Mouse (Mus musculus): ENCODE data around the gene Tanc2. TPM values are rescaled to one million over a fixed set of nuclear protein-coding genes. Genes with fewer than 3 reads are reported as not detected.

Tanc2 gene
- polyA plus RNA-seq (2014; fragmentation: Illumina TruSeq; extraction: RNeasy Lipid Tissue Mini Kit (QIAGEN cat#74804); ENCODE audit: insufficient read depth, low read depth, low replicate concordance), result 2.4 TPM

DNA sequence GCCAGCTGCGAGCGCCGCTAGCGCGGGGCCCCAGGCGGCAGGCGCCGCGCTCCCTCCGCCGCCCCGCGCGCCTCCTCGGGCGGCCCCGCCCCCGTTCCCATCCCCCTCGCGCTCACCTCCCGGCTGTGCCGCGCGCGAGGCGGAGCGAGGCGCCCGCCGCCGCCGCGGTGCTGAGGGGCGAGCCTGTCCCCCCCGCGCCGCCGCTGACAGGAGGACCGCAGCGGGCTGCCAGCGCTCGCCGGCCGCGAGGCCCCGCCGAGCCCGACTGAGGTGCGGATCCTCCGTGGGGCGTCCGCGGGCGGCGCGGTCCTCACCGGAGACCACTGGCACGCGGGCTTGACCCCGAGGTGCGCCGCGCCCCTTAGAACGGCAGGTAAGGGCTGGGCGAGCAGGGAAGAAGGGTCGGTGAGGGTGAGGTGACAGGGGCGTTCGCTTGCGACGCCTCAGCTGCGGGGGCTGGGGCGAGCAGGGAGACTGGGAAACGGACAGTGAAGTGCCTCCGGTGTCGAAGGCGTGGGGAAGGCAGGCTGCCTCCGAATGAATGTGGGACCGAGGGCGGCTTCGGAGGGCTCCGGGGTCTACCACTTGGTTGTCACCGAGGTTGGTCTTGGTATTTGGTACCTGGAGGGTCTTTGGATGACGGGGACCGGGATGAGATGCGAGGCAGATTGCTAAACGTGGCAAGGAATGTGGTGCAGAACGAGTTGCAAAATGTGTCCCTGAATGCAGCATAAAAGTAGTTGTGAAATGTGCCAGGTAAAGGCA is at the start of gene Tanc2:
Gene Tanc2, plus strand, starts transcription at position 110 of the 765 bp plus-strand sequence.

DNA sequence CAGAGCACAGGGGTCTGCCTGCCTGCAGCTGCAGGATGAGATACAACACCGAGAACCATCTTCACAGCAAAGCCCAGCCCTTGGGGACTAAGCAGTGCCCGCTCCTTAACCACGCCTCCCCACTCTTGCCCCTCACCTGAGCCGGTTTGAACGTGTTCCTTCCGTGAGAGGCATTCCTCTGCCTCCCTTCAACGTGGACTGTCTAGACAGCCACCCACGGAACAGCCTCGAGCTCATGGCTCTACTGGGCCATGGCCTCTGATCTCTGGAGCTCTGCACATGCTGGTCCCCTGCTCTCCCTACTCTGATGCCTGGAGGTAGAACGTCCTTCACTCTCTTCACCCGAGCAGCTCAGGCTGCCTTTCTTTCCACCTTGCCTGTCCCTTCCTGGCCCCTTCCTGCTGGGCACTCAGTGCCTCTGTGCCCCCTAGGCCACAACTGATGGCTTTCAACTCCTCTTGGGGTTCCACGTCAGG is 363.2 kb downstream of the Tanc2 start, which contains the start of gene Cyb561:
Gene Cyb561, minus strand, starts transcription at position 426 of the 476 bp plus-strand sequence.

DNA sequence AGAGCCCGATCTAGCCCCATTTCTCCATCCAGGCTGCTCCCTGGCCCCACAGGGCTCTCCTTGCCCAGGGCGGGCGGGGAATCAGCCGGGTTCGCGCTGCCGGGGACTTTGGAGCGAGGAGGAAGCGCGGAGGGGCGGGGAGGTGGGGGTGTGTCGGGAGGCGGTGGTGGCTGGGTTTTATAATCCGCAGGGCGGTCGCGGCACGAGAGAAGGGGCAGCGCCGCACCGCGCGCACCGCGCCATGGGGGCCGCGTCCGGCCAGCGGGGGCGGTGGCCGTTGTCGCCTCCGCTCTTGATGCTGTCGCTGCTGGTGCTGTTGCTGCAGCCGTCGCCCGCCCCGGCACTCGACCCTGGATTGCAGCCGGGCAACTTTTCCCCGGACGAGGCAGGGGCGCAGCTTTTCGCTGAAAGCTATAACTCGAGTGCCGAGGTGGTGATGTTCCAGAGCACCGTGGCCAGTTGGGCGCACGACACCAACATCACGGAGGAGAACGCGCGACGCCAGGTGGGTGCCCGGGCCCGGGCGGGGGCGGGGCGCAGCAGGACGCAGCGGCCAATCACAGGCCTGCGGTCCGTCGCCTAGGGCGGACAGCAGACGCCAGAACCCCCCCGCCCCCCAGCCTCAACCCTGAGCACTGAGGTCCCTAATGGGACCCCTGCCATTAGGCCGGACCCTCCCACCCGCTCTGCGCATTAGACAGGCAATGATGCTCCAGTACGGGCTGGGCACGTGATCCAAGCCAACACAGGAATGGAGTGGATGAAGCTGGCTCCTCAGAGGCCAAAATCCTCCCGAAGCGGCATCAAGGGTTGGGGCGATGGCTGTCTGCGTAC is 378.2 kb downstream of the Tanc2 start, which contains the start of gene Ace:
Gene Ace, plus strand, starts transcription at position 205 of the 834 bp plus-strand sequence.

Other genes starting within 250 kb of the Tanc2 start
- gene March10, start 133.3 kb upstream of the Tanc2 start, polyA plus RNA-seq (2014; fragmentation: Illumina TruSeq; extraction: RNeasy Lipid Tissue Mini Kit (QIAGEN cat#74804); ENCODE audit: insufficient read depth, low read depth, low replicate concordance), result 0.20 TPM